Mouse (Mus musculus) heart, adult 10 weeks (tissue): ENCODE data around the gene Myh13. TPM values are rescaled to one million over a fixed set of nuclear protein-coding genes. Genes with fewer than 3 reads are reported as not detected.

Experiments
- polyA plus RNA-seq: library from polyadenylated mRNA; stranded (reverse); fragments of 350-450 nt; fragmentation: Illumina TruSeq; extraction: RNeasy Lipid Tissue Mini Kit (QIAGEN cat#74804); gene quantifications from one replicate; pipeline ENCODE4 v1.2.3, GENCODE M21; 2014; ENCODE audit warnings: low read depth, low replicate concordance

The Myh13 gene
- not detected for polyA plus RNA-seq

DNA sequence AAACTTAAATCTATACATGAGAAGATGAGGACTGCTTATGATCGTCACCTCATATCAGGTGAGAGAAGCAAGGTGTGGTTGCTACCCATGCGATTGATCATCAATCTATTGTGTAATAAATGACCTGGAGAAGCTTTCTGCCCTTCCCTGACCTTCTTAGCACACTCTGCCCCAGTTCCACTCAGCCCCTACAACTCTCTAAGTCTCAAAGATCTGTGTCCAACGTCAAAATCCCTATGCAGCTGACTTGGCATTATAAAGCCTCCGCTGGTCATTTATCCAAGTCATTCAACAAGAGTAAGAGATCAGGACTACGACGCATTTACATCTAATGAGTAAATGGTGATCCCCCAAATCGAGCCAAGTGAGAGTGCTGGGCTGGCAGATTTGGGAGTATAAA lies at the start of gene Myh13:
TSS of gene Myh13 (plus strand) at position 301 of the 400 bp plus-strand sequence.

DNA sequence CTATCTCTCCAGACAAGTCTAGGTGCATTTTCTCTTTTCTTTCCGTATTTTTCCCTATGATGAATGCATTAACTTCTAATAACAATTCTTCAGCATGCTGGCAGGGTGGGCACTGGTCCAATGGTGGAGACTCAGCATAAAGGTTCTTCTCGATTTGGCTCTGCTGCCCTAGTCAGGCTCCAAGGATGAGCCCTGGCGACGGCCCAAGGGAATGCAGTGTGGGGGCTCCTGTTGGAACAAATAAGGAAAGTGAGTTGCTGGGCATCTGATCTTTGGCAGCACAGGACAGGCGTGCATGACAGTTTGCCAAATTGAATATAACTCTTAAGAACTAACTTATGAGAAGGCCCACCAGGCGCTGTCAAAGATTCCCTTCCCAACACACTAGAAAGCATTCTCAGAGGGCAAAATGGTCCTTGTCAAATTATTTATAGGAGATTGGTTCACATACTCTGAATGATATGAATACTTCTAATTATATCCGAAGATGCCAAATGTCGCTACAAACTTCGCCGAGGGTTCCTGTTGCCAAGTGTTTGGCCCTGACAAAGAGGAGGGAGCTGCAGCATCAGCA lies 44.8 kb upstream of the Myh13 start, which contains the start of gene Myh8:
TSS of gene Myh8 (plus strand) at position 524 of the 574 bp plus-strand sequence.

Other genes with a start within 250 kb of the Myh13 start
- gene Myh3, start 243.4 kb upstream of the Myh13 start, polyA plus RNA-seq: not detected
- gene Myh2, start 150.6 kb upstream of the Myh13 start, polyA plus RNA-seq: not detected
- gene Myh1, start 121.6 kb upstream of the Myh13 start, polyA plus RNA-seq: not detected
- gene Myh4, start 83.6 kb upstream of the Myh13 start, polyA plus RNA-seq: not detected
- gene Myh8, start 44.5 kb upstream of the Myh13 start, polyA plus RNA-seq: 0.08 TPM
- gene Gas7, start 133.8 kb downstream of the Myh13 start, polyA plus RNA-seq: 5.1 TPM